Mouse (Mus musculus): ENCODE data around the gene Agap1.

DNA sequence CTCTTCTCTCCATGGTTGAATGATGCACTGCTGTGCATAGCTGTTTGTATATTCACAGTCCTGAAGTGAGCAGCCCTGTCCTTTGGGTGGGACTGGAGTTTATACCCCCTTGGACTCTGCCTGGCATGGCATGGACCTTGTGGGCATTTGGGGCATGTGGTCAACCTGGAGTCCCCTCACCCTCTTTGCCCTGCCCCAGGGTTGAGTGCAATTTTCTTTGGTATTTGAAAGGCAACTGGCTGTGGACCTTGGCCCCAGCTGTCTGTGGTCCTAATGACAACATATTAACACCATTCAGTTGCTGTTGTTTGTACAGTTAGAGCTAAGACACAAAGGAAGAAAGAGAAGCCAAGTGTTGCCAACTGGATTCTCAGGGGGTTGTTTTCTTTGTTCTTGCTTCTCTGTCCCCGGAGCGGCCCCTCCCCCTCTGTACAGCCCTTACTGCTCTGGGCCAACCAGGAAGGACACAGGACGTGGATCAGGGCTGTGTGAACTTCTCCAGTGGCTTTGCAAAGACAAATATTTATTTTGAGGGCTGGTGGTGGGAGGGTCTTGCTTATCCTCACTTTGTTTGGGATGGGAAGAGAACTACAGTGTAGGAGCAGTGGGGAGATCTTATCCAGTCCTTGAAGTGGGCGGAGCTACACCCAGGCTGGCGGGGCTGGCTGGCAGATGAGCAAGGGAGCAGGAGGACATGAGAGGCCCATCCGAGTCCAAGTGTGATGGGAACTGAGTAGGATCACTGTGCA, 12.9 kb downstream of the Agap1 start:
- TF ChIP-seq CTCF (IDR thresholded peaks at IDR 0.05), result no peak
- TF ChIP-seq EP300 (IDR thresholded peaks at IDR 0.05), result peak; percentile 81
